Comparison of ENCODE assay signal across 29 mouse cellular contexts in genomic region chr15:50423082-50423665, GRCm38 (mm10).
DNase-seq lines count a peak whose midpoint lies in the region; ATAC-seq and TF ChIP-seq lines count a peak whose summit lies in the region.
"Had no signal": no experiment of that assay in that cellular context is flagged by ENCODE, and none has a peak within 500 bp of the region (broad histone marks: within the 10 kb centered on the region; RNA-seq: fewer than 3 reads in every experiment).

No protein-coding gene starts in this region.

- no peak overlapping the region for H3K27ac ChIP-seq in forebrain, embryonic 14.5 days (ENCODE audit: low read depth, low read length)
- no peak overlapping the region for H3K27ac ChIP-seq in forebrain, embryonic 16.5 days (ENCODE audit: low read length)
- H3K27ac ChIP-seq: forebrain, embryonic 10.5 days; hindbrain, embryonic 10.5 days; hindbrain, embryonic 15.5 days; limb, embryonic 13.5 days; lung, embryonic 15.5 days; midbrain, embryonic 10.5 days; midbrain, embryonic 15.5 days; neural tube, embryonic 12.5 days; stomach, postnatal 0 days had no signal

- no peak for TF ChIP-seq POLR2A in myocyte (IDR thresholded peaks at IDR 0.05; ENCODE audit: insufficient read length, low read depth)

- H3K79me2 ChIP-seq in myocyte (ENCODE audit: control insufficient read depth, insufficient read depth) = no peaks in the 10 kb centered on the region

- no peaks in the 10 kb centered on the region for H3K9me3 ChIP-seq in forebrain, embryonic 14.5 days (replicated peaks; ENCODE audit: control insufficient read depth, low read length)
- H3K9me3 ChIP-seq in forebrain, embryonic 16.5 days (ENCODE audit: control insufficient read depth, low read length) = no peaks in the 10 kb centered on the region
- H3K9me3 ChIP-seq: forebrain, embryonic 10.5 days; hindbrain, embryonic 10.5 days; hindbrain, embryonic 15.5 days; limb, embryonic 13.5 days; lung, embryonic 15.5 days; midbrain, embryonic 10.5 days; midbrain, embryonic 15.5 days; neural tube, embryonic 12.5 days had no signal

- no peaks in the 10 kb centered on the region for H3K36me3 ChIP-seq in forebrain, embryonic 14.5 days (ENCODE audit: control insufficient read depth, insufficient read depth, low read length)
- H3K36me3 ChIP-seq in forebrain, embryonic 16.5 days (ENCODE audit: control insufficient read depth, insufficient read depth) = no peaks in the 10 kb centered on the region
- no peaks in the 10 kb centered on the region for H3K36me3 ChIP-seq in myocyte (ENCODE audit: control insufficient read depth, insufficient read depth)
- H3K36me3 ChIP-seq: forebrain, embryonic 10.5 days; hindbrain, embryonic 10.5 days; hindbrain, embryonic 15.5 days; limb, embryonic 13.5 days; lung, embryonic 15.5 days; midbrain, embryonic 10.5 days; midbrain, embryonic 15.5 days; neural tube, embryonic 12.5 days had no signal

- no peak overlapping the region for H3K4me2 ChIP-seq in forebrain, embryonic 14.5 days (ENCODE audit: low read length)
- H3K4me2 ChIP-seq in forebrain, embryonic 16.5 days (ENCODE audit: low read length) = no peak overlapping the region
- no peak overlapping the region for H3K4me2 ChIP-seq in myocyte (ENCODE audit: low read depth)
- H3K4me2 ChIP-seq: hindbrain, embryonic 15.5 days; limb, embryonic 13.5 days; liver, embryonic 11.5 days; lung, embryonic 15.5 days; midbrain, embryonic 15.5 days; neural tube, embryonic 12.5 days had no signal

- DNase-seq in forebrain, embryonic 14.5 days (ENCODE audit: low spot score) = peak; percentile 67
- peak; percentile 4 for DNase-seq in layer of hippocampus, adult 9-10 months (ENCODE audit: low spot score)
- DNase-seq in layer of hippocampus, postnatal 25 days (ENCODE audit: extremely low spot score in 1 of 2, low spot score in 1 of 2) = no peak
- peak; percentile 3 for DNase-seq in brain, adult 2 months (ENCODE audit: low read depth, low spot score)
- DNase-seq in kidney, adult 11 months = no peak
- DNase-seq in embryo, embryonic 11 days = no peak
- DNase-seq: adrenal gland, postnatal 14 days; B cell, adult 2 months; cerebellum, adult 18-20 months; cerebellum, postnatal 14 days; heart, postnatal 14 days; kidney, adult 18-20 months; kidney, postnatal 36 days; right cerebral cortex, postnatal 4 days; thymus, adult 18-20 months; thymus, postnatal 36 days had no signal

- 57% methylated on average over 5 of the region's 5 CpGs for WGBS in forebrain, embryonic 14.5 days
- WGBS in forebrain, embryonic 16.5 days = 49% methylated on average over 5 of the region's 5 CpGs

- H3K4me1 ChIP-seq in forebrain, embryonic 14.5 days (ENCODE audit: control insufficient read depth, insufficient read depth, low read length) = no peaks in the 10 kb centered on the region
- 0 out of 2 replicates have a peak, but pooled peaks cover 3% of the 10 kb centered on the region for H3K4me1 ChIP-seq in forebrain, embryonic 16.5 days (replicated peaks; ENCODE audit: control insufficient read depth, insufficient read depth, low read length)
- H3K4me1 ChIP-seq: forebrain, embryonic 10.5 days; hindbrain, embryonic 10.5 days; hindbrain, embryonic 15.5 days; limb, embryonic 13.5 days; lung, embryonic 15.5 days; midbrain, embryonic 10.5 days; midbrain, embryonic 15.5 days; neural tube, embryonic 12.5 days had no signal

- no peak overlapping the region for H3ac ChIP-seq in myocyte (ENCODE audit: control insufficient read depth, insufficient read length)

- no peak for ATAC-seq in forebrain, embryonic 14.5 days
- no peak for ATAC-seq in forebrain, embryonic 16.5 days
- ATAC-seq: inflammation-experienced regulatory T-cells, adult 6 months; midbrain, embryonic 15.5 days had no signal

- no peak overlapping the region for H3K4me3 ChIP-seq in forebrain, embryonic 14.5 days (ENCODE audit: low read depth, low read length)
- no peak overlapping the region for H3K4me3 ChIP-seq in forebrain, embryonic 16.5 days (replicated peaks; ENCODE audit: low read length)
- no peak overlapping the region for H3K4me3 ChIP-seq in myocyte
- H3K4me3 ChIP-seq: forebrain, embryonic 10.5 days; hindbrain, embryonic 10.5 days; hindbrain, embryonic 15.5 days; limb, embryonic 13.5 days; lung, embryonic 15.5 days; midbrain, embryonic 10.5 days; midbrain, embryonic 15.5 days; neural tube, embryonic 12.5 days had no signal

- no peaks in the 10 kb centered on the region for H3K27me3 ChIP-seq in forebrain, embryonic 14.5 days (replicated peaks; ENCODE audit: control insufficient read depth, insufficient read depth, low read length)
- no peaks in the 10 kb centered on the region for H3K27me3 ChIP-seq in forebrain, embryonic 16.5 days (replicated peaks; ENCODE audit: control insufficient read depth, insufficient read depth, low read length)
- H3K27me3 ChIP-seq in myocyte (ENCODE audit: control insufficient read depth, insufficient read depth, insufficient read length) = no peaks in the 10 kb centered on the region
- H3K27me3 ChIP-seq: hindbrain, embryonic 15.5 days; limb, embryonic 13.5 days; lung, embryonic 15.5 days; midbrain, embryonic 15.5 days; neural tube, embryonic 12.5 days had no signal

- no peak overlapping the region for H3K9ac ChIP-seq in forebrain, embryonic 14.5 days (ENCODE audit: low read length)
- H3K9ac ChIP-seq in forebrain, embryonic 16.5 days (replicated peaks; ENCODE audit: low read depth, low read length) = no peak overlapping the region
- H3K9ac ChIP-seq: hindbrain, embryonic 15.5 days; limb, embryonic 13.5 days; lung, embryonic 15.5 days; midbrain, embryonic 15.5 days; neural tube, embryonic 12.5 days had no signal

TF ChIP-seq in myocyte, 11 proteins besides CTCF, POLR2A, EP300 and RAD21:
- TF ChIP-seq E2F4 (IDR thresholded peaks at IDR 0.05; ENCODE audit: insufficient read depth) = no peak
- no peak for TF ChIP-seq USF1 (IDR thresholded peaks at IDR 0.05; ENCODE audit: low read depth)
- TF ChIP-seq MAX (IDR thresholded peaks at IDR 0.05; ENCODE audit: low read depth) = no peak
- TF ChIP-seq CEBPB (IDR thresholded peaks at IDR 0.05; ENCODE audit: insufficient read depth, poor library complexity, severe bottlenecking) = 0 out of 2 replicates have a peak, but pooled peaks have one; percentile 16
- no peak for TF ChIP-seq TCF3 (IDR thresholded peaks at IDR 0.05; ENCODE audit: insufficient read length, low read depth)
- TF ChIP-seq MYOG (IDR thresholded peaks at IDR 0.05; ENCODE audit: control insufficient read depth in 1 of 3, insufficient read depth in 1 of 3, insufficient read length in 2 of 3, low read depth in 2 of 3) = no peak

Comparison
In these comparisons a context has a peak if more than half of its experiments do, and no peak if none do; other contexts are left out.
1. DNase-seq: peak in forebrain, embryonic 14.5 days (single experiment), layer of hippocampus, adult 9-10 months (single experiment) and brain, adult 2 months (single experiment); none in layer of hippocampus, postnatal 25 days (0 of 2), kidney, adult 11 months (single experiment) and embryo, embryonic 11 days (single experiment).